Mouse (Mus musculus) heart, postnatal 0 days (tissue): ENCODE results near the gene Efnb2. TPM values are rescaled to one million over a fixed set of nuclear protein-coding genes. Genes with fewer than 3 reads are reported as not detected.
A peak's percentile ranks its signal among the peaks of the same experiment; 100 is the strongest.

Experiments used
- ATAC-seq: fragments of 200-750 bp; cut with Nextera tagmentation; 2 replicates; pipeline ENCODE4 v1.8.0; 2017; ENCODE audit warnings: low read depth, moderate number of reproducible peaks, moderate library complexity; ENCODE audit not compliant: insufficient read depth
- DNase-seq: peaks from one replicate; pipeline ENCODE4 v3.0.0-alpha.2; 2016; ENCODE audit warnings: low spot score
- H3K27ac ChIP-seq: fragments of 300-500 bp; sonication (generic); 2 replicates; pipeline ENCODE4 v1.5.1; 2014; ENCODE audit warnings: low read depth, mild to moderate bottlenecking
- H3K27me3 ChIP-seq: fragments of 300-500 bp; sonication (generic); 2 replicates; pipeline ENCODE4 v1.6.1; 2014; ENCODE audit warnings: low read length, mixed read lengths; ENCODE audit not compliant: control insufficient read depth, insufficient read depth
- H3K36me3 ChIP-seq: fragments of 300-500 bp; sonication (generic); replicated peaks from 2 replicates; pipeline ENCODE4 v1.6.1; 2014; ENCODE audit warnings: low read length, mixed read lengths; ENCODE audit not compliant: control insufficient read depth, insufficient read depth
- H3K4me1 ChIP-seq: fragments of 300-500 bp; sonication (generic); 2 replicates; pipeline ENCODE4 v1.6.1; 2014; ENCODE audit warnings: antibody characterized with exemption; ENCODE audit not compliant: control insufficient read depth, insufficient read depth
- H3K4me2 ChIP-seq: fragments of 300-500 bp; sonication (generic); 2 replicates; pipeline ENCODE4 v1.6.1; 2014; ENCODE audit warnings: low read depth, mild to moderate bottlenecking, low read length, moderate library complexity
- H3K4me3 ChIP-seq: fragments of 300-500 bp; sonication (generic); 2 replicates; pipeline ENCODE4 v1.5.1; 2014; ENCODE audit warnings: low read depth, low read length
- H3K9ac ChIP-seq: fragments of 300-500 bp; sonication (generic); replicated peaks from 2 replicates; pipeline ENCODE4 v1.6.1; 2014; ENCODE audit warnings: low read depth, low read length, mixed read lengths
- H3K9me3 ChIP-seq: fragments of 300-500 bp; sonication (generic); replicated peaks from 2 replicates; pipeline ENCODE4 v1.6.1; 2016; ENCODE audit warnings: low read length; ENCODE audit not compliant: control insufficient read depth
- CTCF ChIP-seq: IDR thresholded peaks from 2 replicates; pipeline ENCODE4 v1.5.1; 2016; ENCODE audit warnings: antibody characterized with exemption, control low read depth, low read depth
- EP300 ChIP-seq: IDR thresholded peaks from 2 replicates; pipeline ENCODE4 v1.6.1; 2016; ENCODE audit warnings: antibody characterized with exemption, low read depth
- WGBS: fragments of 180-500 bp; shearing (Covaris S2); extraction: QIAGEN DNeasy Blood & Tissue Kit; methylation state at CpG from one replicate; pipeline ENCODE4 v1.1.7; 2014; 5-methylcytosine and 5-hydroxymethylcytosine counted together
- polyA plus RNA-seq: library from polyadenylated mRNA; unstranded; fragments of >200 nt; fragmentation: Nextera tagmentation; extraction: Ambion mirVana; gene quantifications from 2 replicates; pipeline ENCODE4 v1.2.1, GENCODE M21; 2015
- total RNA-seq: library from RNA; depleted of rRNA; stranded (reverse); fragments of >200 nt; gene quantifications from 2 replicates; pipeline ENCODE4 v1.2.3, GENCODE M21; 2014; ENCODE audit warnings: low replicate concordance

Gene Efnb2
- total and polyA plus RNA-seq, 2 experiments from 2014 or later = 6.2 to 13.8 TPM

DNA sequence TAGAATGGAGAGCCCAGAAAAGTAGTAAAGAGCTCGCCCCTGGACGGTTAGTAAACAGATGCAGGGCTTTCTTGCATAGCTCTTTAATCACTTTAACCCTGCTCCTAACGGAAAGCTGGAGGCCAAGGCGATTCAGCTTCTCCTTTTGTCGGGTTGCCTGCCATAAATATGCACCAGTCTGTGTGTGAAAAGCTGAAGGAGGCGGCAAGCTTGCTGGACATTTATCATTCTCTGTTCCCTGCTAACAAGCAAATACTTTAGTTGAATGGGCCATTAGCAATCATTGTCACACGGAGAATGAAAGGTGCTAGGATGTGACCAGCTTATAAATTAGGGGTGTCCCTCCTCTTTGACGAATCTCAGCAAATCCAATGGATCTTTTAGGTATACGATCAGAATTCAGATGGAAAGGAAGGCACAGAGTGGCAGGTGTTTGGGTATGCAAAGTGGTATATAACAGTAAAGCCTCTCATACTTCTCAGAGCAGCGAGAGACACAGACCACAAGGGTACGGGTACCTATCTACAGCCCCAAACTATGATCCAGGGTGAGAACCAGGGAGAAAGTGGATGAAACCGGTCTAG, 7.0 kb downstream of the Efnb2 start:
- no peaks in the 10 kb centered on the region for H3K9me3 ChIP-seq
- H3K27me3 ChIP-seq = no peaks in the 10 kb centered on the region
- DNase-seq (no peak), ATAC-seq (no peak)
- no peak overlapping the region for H3K9ac ChIP-seq
- no peak for TF ChIP-seq EP300
- no peak for TF ChIP-seq CTCF
- no peak overlapping the region for H3K4me3 ChIP-seq
- H3K27ac ChIP-seq = no peak overlapping the region
- H3K4me2 ChIP-seq = peak overlapping the region; percentile 96
- 62% methylated on average over 12 of the region's 12 CpGs for WGBS
- H3K36me3 ChIP-seq = no peaks in the 10 kb centered on the region
- peaks cover 17% of the 10 kb centered on the region; the same call in 1 of the 2 replicates for H3K4me1 ChIP-seq

DNA sequence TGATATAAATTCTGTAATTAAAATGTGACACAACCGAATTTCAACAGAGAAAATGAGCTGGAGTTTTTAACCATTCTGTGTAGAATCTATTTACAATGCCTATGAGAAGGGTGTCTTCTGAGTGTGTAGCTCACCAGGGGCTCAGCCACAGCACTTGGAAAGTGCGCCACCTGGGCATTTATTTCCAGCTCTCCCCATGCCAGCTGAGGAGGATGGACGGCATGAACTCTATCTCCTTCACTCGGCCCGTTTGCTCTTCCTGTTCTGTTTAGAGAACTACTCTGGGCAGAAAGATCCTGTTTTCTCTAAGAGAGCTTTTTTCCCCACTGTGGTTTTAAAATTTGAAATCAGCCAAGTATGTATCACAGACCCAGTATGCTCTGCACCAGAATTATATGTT, 7.7 kb downstream of the Efnb2 start:
- Histone ChIP-seq H3K9ac (no peak overlapping the region), H3K9me3 (no peaks in the 10 kb centered on the region), H3K4me2 (peak overlapping the region; percentile 96), H3K27ac (no peak overlapping the region), H3K4me3 (no peak overlapping the region), H3K4me1 (peaks cover 21% of the 10 kb centered on the region; the same call in 1 of the 2 replicates), H3K27me3 (no peaks in the 10 kb centered on the region), H3K36me3 (no peaks in the 10 kb centered on the region)
- TF ChIP-seq EP300 = no peak
- peak; percentile 16; the same call in 1 of the 2 replicates for TF ChIP-seq CTCF
- DNase-seq (no peak), ATAC-seq (no peak)
- WGBS = 48% methylated on average over 5 of the region's 5 CpGs

DNA sequence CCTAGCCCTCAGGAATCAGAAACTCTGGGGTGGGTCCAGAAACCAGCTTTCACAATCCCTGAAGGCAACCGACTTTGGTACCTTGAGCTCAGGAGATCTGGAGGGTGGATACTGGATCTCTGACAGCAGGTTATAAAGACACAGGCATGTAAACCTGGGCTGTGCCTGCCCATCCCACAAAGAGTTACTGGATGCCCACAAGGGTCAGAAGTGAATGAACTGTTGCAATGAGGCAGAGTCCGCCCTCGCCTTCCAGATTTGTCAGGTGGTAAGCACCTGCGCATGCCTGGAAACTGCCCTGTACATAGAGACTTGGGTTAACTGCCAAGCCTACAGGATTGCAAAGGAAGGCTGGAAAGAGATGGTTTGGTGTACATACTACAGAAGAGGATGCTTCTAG, 8.7 kb downstream of the Efnb2 start:
- TF ChIP-seq EP300 = no peak
- no peak for TF ChIP-seq CTCF
- Histone ChIP-seq H3K4me2 (no peak overlapping the region), H3K27me3 (no peaks in the 10 kb centered on the region), H3K27ac (no peak overlapping the region), H3K4me1 (peaks cover 21% of the 10 kb centered on the region; the same call in 1 of the 2 replicates), H3K9me3 (no peaks in the 10 kb centered on the region), H3K36me3 (no peaks in the 10 kb centered on the region), H3K9ac (no peak overlapping the region), H3K4me3 (no peak overlapping the region)
- WGBS = 81% methylated on average over 4 of the region's 4 CpGs
- DNase-seq (no peak), ATAC-seq (no peak)

DNA sequence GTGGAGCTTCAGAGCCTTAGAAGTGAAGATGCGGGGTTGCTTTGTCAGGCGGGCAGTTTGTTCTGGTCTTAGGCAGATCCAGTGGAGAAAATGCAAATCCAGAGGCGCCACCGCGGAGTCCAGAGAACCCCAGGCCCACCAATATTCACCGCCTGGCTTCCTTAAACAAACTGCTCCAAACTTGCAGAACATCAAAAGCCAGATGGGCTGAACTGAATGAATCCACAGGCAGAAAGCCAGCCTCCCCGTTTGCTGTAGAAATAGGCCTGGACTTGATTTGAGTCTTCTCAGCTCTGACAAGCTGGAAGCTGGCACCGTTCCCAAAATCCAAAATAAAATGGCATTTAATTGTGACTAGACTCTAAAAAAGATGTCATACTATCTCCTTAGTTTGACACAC, 11.1 kb downstream of the Efnb2 start:
- DNase-seq = no peak
- Histone ChIP-seq H3K4me2 (no peak overlapping the region), H3K4me3 (no peak overlapping the region), H3K27ac (no peak overlapping the region), H3K36me3 (no peaks in the 10 kb centered on the region), H3K4me1 (peaks cover 24% of the 10 kb centered on the region; the same call in 1 of the 2 replicates), H3K27me3 (no peaks in the 10 kb centered on the region), H3K9ac (no peak overlapping the region), H3K9me3 (no peaks in the 10 kb centered on the region)
- TF ChIP-seq CTCF = no peak
- no peak for TF ChIP-seq EP300
- no peak for ATAC-seq
- 58% methylated on average over 8 of the region's 8 CpGs for WGBS

DNA sequence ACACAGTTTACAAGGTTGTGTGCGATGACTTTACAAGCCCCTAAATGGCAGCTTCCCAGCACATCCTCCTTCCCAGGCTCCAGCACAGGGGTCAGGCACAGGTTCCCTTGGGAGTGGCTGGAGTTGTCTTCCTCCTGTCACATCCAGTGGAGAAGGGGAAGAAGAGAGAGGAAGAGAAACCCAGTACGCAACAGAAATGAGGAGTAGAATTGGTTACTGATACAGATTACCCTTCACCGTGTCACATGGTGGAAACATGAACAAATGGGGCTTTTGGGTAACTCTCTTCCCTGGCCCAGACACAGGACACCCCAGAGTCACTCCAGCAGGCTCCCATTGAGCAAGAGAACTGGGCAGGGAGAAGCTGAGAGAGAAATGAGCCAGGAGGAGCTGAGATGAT, 11.5 kb downstream of the Efnb2 start:
- ATAC-seq (no peak), DNase-seq (no peak)
- Histone ChIP-seq H3K4me1 (peaks cover 24% of the 10 kb centered on the region; the same call in 1 of the 2 replicates), H3K36me3 (no peaks in the 10 kb centered on the region), H3K4me3 (no peak overlapping the region), H3K9me3 (no peaks in the 10 kb centered on the region), H3K4me2 (no peak overlapping the region), H3K9ac (no peak overlapping the region), H3K27ac (no peak overlapping the region), H3K27me3 (no peaks in the 10 kb centered on the region)
- TF ChIP-seq EP300 = no peak
- no peak for TF ChIP-seq CTCF
- 78% methylated on average over 3 of the region's 3 CpGs for WGBS

DNA sequence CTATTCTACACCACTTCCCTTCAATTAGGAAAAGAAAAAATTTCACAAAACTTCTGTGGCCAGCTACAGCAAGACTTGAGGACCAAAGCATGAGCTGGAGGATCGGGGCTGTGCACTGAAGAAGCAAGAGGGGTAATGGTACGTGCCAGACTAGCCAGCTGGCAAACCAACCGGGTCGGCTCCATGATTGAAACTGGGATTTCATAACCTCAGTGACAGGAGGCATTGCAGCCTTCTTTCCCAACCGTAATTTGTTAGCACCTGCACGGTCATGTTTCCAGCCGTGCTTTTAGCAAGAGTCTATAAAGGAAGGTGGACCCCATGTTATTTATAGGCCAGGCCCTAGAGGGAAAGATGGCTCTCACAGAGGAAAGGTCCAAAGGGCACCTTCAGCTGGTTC, 12.4 kb downstream of the Efnb2 start:
- DNase-seq (no peak), ATAC-seq (no peak)
- Histone ChIP-seq H3K9me3 (no peaks in the 10 kb centered on the region), H3K9ac (no peak overlapping the region), H3K27me3 (no peaks in the 10 kb centered on the region), H3K27ac (no peak overlapping the region), H3K4me3 (no peak overlapping the region), H3K36me3 (no peaks in the 10 kb centered on the region), H3K4me1 (peaks cover 24% of the 10 kb centered on the region; the same call in 1 of the 2 replicates), H3K4me2 (no peak overlapping the region)
- TF ChIP-seq CTCF (no peak), EP300 (no peak)
- 61% methylated on average over 7 of the region's 7 CpGs for WGBS
